Mouse (Mus musculus): Measurements from ENCODE around the gene Nradd. TPM values are rescaled to one million over a fixed set of nuclear protein-coding genes. Genes with fewer than 3 reads are reported as not detected.

Nradd gene
- total RNA-seq, 2 experiments from 2014 or later = 5.9 to 8.6 TPM

- intact Hi-C loops (cut with DNase I) = no loop called here
- DNase-seq = no peak
These were observed 1.5 kb downstream of the Nradd start for GRCm38 (mm10) chr9:110622621-110623219.

GRCm38 (mm10) chr9:110620685-110621084 lies 3.6 kb downstream of the Nradd start:
- intact Hi-C loops (cut with DNase I) = no loop called here
- DNase-seq = no peak

- no peak for DNase-seq
- intact Hi-C loops (cut with DNase I) = no loop called here
These were observed 4.1 kb downstream of the Nradd start for GRCm38 (mm10) chr9:110620180-110620579.

- intact Hi-C loops (cut with DNase I) = no loop called here
- no peak for DNase-seq
These were observed 7.2 kb downstream of the Nradd start for GRCm38 (mm10) chr9:110617081-110617480.

- intact Hi-C loops (cut with DNase I) = no loop called here
- DNase-seq = no peak
These were observed 12.8 kb downstream of the Nradd start for GRCm38 (mm10) chr9:110611471-110611870.

GRCm38 (mm10) chr9:110583521-110583920 lies 40.7 kb downstream of the Nradd start:
- intact Hi-C loops (cut with DNase I) = no loop called here
- no peak for DNase-seq

GRCm38 (mm10) chr9:110582161-110582560 lies 42.1 kb downstream of the Nradd start:
- no peak for DNase-seq
- intact Hi-C loops (cut with DNase I) = no loop called here

Small RNAs within 50 kb of the gene (microRNA-seq; reads per million reads assigned to microRNA genes)
- gene Mir8107 = not detected

Other genes starting within 250 kb of the Nradd start
- gene Ptpn23, start 216.2 kb downstream of the Nradd start, total RNA-seq (2021) = 10 to 100 TPM; 66.7 to 73.3 TPM
- under 1 TPM in 1 of 2 experiments, not detected in 1; 0.42 TPM for gene Ngp, start 204.7 kb downstream of the Nradd start, total RNA-seq (2021)
- gene Klhl18, start 147.8 kb downstream of the Nradd start, total RNA-seq (2021) = 10 to 100 TPM; 48.9 to 52.4 TPM
- 1 to 10 TPM; 3.3 to 3.6 TPM for gene Kif9, start 147.5 kb downstream of the Nradd start, total RNA-seq (2021)
- gene Setd2, start 91.9 kb downstream of the Nradd start, total RNA-seq (2021) = 10 to 100 TPM; 96.2 to 99.1 TPM
- gene Nbeal2, start 29.7 kb upstream of the Nradd start, total RNA-seq (2021) = 10 to 100 TPM; 13.0 to 14.6 TPM
- gene Ccdc12, start 32.1 kb upstream of the Nradd start, total RNA-seq (2021) = 10 to 100 TPM; 43.1 to 46.6 TPM
- gene Myl3, start 117.4 kb upstream of the Nradd start, total RNA-seq (2021) = 1 to 10 TPM in 1 of 2 experiments, under 1 TPM in 1; 0.87 to 1.1 TPM
- gene Pth1r, start 122.7 kb upstream of the Nradd start, total RNA-seq (2021) = 10 to 100 TPM; 11.2 to 11.6 TPM
- gene Prss42, start 173.7 kb upstream of the Nradd start, total RNA-seq (2021) = not detected
- gene Prss44, start 189.5 kb upstream of the Nradd start, total RNA-seq (2021) = not detected
- not detected for gene Prss43, start 202.2 kb upstream of the Nradd start, total RNA-seq (2021)
- gene Prss45, start 210.1 kb upstream of the Nradd start, total RNA-seq (2021) = under 1 TPM in 1 of 2 experiments, not detected in 1; 0.52 TPM
- gene Prss46, start 220.1 kb upstream of the Nradd start, total RNA-seq (2021) = not detected
- gene Prss50, start 233.5 kb upstream of the Nradd start, total RNA-seq (2021) = not detected

Data from left cerebral cortex, postnatal 4 days (tissue).